Mouse (Mus musculus): ENCODE measurements around the gene Gm49383. TPM values are rescaled to one million over a fixed set of nuclear protein-coding genes. Genes with fewer than 3 reads are reported as not detected.

Gm49383 gene
- total RNA-seq, 2 experiments from 2014 or later: 1.7 to 3.4 TPM

- DNase-seq (ENCODE audit: low spot score): no peak
These were observed 7.3 kb upstream of the Gm49383 start, which contains the start of gene Gm49384 for GRCm38 (mm10) chr12:69204052-69204833. TSS of gene Gm49384 (minus strand) at chr12:69204267.

- no peak for DNase-seq (ENCODE audit: low spot score)
These were observed 2.1 kb upstream of the Gm49383 start for GRCm38 (mm10) chr12:69198985-69199384.

GRCm38 (mm10) chr12:69198164-69198535, 1.2 kb upstream of the Gm49383 start, which contains the start of gene Dnaaf2:
TSS of gene Dnaaf2 (minus strand) at chr12:69198429.
- DNase-seq (ENCODE audit: low spot score): peak; percentile 44

- peak; percentile 34 for DNase-seq (ENCODE audit: low spot score)
These were observed 667 bp upstream of the Gm49383 start for GRCm38 (mm10) chr12:69197378-69198163.

GRCm38 (mm10) chr12:69192637-69193036, 4.3 kb downstream of the Gm49383 start:
- no peak for DNase-seq (ENCODE audit: low spot score)

- DNase-seq (ENCODE audit: low spot score): no peak
These were observed 5.5 kb downstream of the Gm49383 start for GRCm38 (mm10) chr12:69191396-69191795.

GRCm38 (mm10) chr12:69190522-69190921, 6.4 kb downstream of the Gm49383 start:
- no peak for DNase-seq (ENCODE audit: low spot score)

GRCm38 (mm10) chr12:69190074-69190473, 6.8 kb downstream of the Gm49383 start:
- DNase-seq (ENCODE audit: low spot score): no peak

- DNase-seq (ENCODE audit: low spot score): no peak
These were observed 10.0 kb downstream of the Gm49383 start for GRCm38 (mm10) chr12:69186811-69187471.

- DNase-seq (ENCODE audit: low spot score): no peak
These were observed 11.5 kb downstream of the Gm49383 start for GRCm38 (mm10) chr12:69185371-69185770.

GRCm38 (mm10) chr12:69184342-69185295, 12.3 kb downstream of the Gm49383 start:
- peak; percentile 41 for DNase-seq (ENCODE audit: low spot score)

GRCm38 (mm10) chr12:69183583-69184308, 13.2 kb downstream of the Gm49383 start, which contains the start of the genes Rpl36al and Mgat2:
TSS of gene Rpl36al (minus strand) at chr12:69184083.
TSS of gene Mgat2 (plus strand) at chr12:69184157.
- peak; percentile 99 for DNase-seq (ENCODE audit: low spot score)

- no peak for DNase-seq (ENCODE audit: low spot score)
These were observed 15.1 kb downstream of the Gm49383 start for GRCm38 (mm10) chr12:69181800-69182199.

GRCm38 (mm10) chr12:69179371-69179770, 17.5 kb downstream of the Gm49383 start:
- DNase-seq (ENCODE audit: low spot score): no peak

- DNase-seq (ENCODE audit: low spot score): no peak
These were observed 19.4 kb downstream of the Gm49383 start for GRCm38 (mm10) chr12:69177526-69177925.

GRCm38 (mm10) chr12:69175975-69176374, 20.9 kb downstream of the Gm49383 start:
- no peak for DNase-seq (ENCODE audit: low spot score)

- no peak for DNase-seq (ENCODE audit: low spot score)
These were observed 25.6 kb downstream of the Gm49383 start for GRCm38 (mm10) chr12:69171307-69171706.

- peak; percentile 89 for DNase-seq (ENCODE audit: low spot score)
These were observed 28.3 kb downstream of the Gm49383 start, which contains the start of gene Lrr1 for GRCm38 (mm10) chr12:69168461-69169106. TSS of gene Lrr1 (plus strand) at chr12:69168814.
